Mouse (Mus musculus) hindbrain, embryonic 11.5 days (tissue): Measurements from ENCODE around the gene Slc5a4b. TPM values are rescaled to one million over a fixed set of nuclear protein-coding genes. Genes with fewer than 3 reads are reported as not detected.
"Not testable (repeated sequence)": the region's sequence is repeated elsewhere in the genome, so short reads cannot be mapped to it uniquely, and the experiment has no call there.

ENCODE experiments used
- ATAC-seq: fragments of 200-750 bp; cut with Nextera tagmentation; 2 replicates; pipeline ENCODE4 v1.8.0; 2017; ENCODE audit warnings: mild to moderate bottlenecking, moderate TSS enrichment, moderate library complexity; ENCODE audit not compliant: low FRiP score
- DNase-seq: peaks from one replicate; pipeline ENCODE4 v3.0.0-alpha.2; 2015; ENCODE audit warnings: low spot score
- H3K27ac ChIP-seq: fragments of 300-500 bp; sonication (generic); 2 replicates; pipeline ENCODE4 v1.5.1; 2014; ENCODE audit warnings: mild to moderate bottlenecking, low read depth, low read length
- H3K27me3 ChIP-seq: fragments of 300-500 bp; sonication (generic); 2 replicates; pipeline ENCODE4 v1.6.1; 2014; ENCODE audit warnings: mild to moderate bottlenecking, low read length, moderate library complexity, mixed read lengths; ENCODE audit not compliant: control insufficient read depth, insufficient read depth
- H3K36me3 ChIP-seq: fragments of 300-500 bp; sonication (generic); 2 replicates; pipeline ENCODE4 v1.6.1; 2014; ENCODE audit warnings: mild to moderate bottlenecking, low read length, moderate library complexity, mixed read lengths; ENCODE audit not compliant: control insufficient read depth, insufficient read depth
- H3K4me1 ChIP-seq: fragments of 300-500 bp; sonication (generic); replicated peaks from 2 replicates; pipeline ENCODE4 v1.6.1; 2014; ENCODE audit warnings: low read length, mixed read lengths; ENCODE audit not compliant: control insufficient read depth, insufficient read depth
- H3K4me2 ChIP-seq: fragments of 300-500 bp; sonication (generic); replicated peaks from 2 replicates; pipeline ENCODE4 v1.6.1; 2014; ENCODE audit warnings: mild to moderate bottlenecking, low read depth, low read length
- H3K4me3 ChIP-seq: fragments of 300-500 bp; sonication (generic); 2 replicates; pipeline ENCODE4 v1.5.1; 2014; ENCODE audit warnings: low read depth, low read length
- H3K9ac ChIP-seq: fragments of 300-500 bp; sonication (generic); 2 replicates; pipeline ENCODE4 v1.6.1; 2014; ENCODE audit warnings: low read depth, low read length
- H3K9me3 ChIP-seq: fragments of 300-500 bp; sonication (generic); 2 replicates; pipeline ENCODE4 v1.6.1; 2016; ENCODE audit warnings: low read length; ENCODE audit not compliant: control insufficient read depth
- WGBS: fragments of 180-500 bp; shearing (Covaris S2); extraction: QIAGEN DNeasy Blood & Tissue Kit; methylation state at CpG from one replicate; pipeline ENCODE4 v1.1.7; 2014; 5-methylcytosine and 5-hydroxymethylcytosine counted together
- polyA plus RNA-seq: library from polyadenylated mRNA; unstranded; fragments of >200 nt; fragmentation: Nextera tagmentation; extraction: Ambion mirVana; gene quantifications from 2 replicates; pipeline ENCODE4 v1.2.1, GENCODE M21; 2014

Gene Slc5a4b
- polyA plus RNA-seq, 1 experiment from 2014 or later = not detected

DNA sequence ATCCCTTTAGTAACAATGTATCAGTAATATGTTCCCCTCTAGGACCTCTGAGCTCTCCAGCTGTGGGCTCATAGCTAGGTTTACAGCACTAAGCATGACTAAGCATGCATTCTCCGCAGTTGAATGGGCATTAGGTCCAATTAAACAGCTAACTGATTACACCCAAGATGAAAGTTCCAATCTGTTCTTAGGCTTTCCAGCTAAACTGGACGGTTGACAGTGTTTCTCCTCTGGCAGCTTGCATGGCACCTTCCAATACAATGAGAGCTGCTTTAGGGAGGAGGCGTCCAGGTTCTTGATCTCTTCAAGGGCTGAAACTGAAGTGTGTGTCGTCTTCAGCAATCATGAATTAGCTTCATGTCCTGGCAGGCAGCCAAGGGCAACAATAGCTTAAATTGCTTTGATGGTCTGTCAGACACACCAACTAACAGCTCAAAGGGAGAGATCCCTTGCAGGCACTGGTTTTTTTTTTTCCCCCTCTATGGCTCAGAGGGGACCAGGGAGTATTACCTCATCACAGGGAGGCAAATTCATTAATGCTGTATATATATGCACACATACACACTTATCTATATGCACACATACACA lies 9.5 kb upstream of the Slc5a4b start:
- no peak for ATAC-seq
- no peak for DNase-seq
- Histone ChIP-seq H3K36me3 (no peaks in the 10 kb centered on the region), H3K4me2 (no peak overlapping the region), H3K4me1 (no peaks in the 10 kb centered on the region), H3K27me3 (no peaks in the 10 kb centered on the region), H3K9ac (no peak overlapping the region), H3K9me3 (no peaks in the 10 kb centered on the region), H3K4me3 (no peak overlapping the region), H3K27ac (no peak overlapping the region)
- WGBS = 63% methylated on average over 4 of the region's 4 CpGs

- WGBS = 14% methylated on average over 1 of the region's 1 CpGs
- Histone ChIP-seq H3K9ac (no peak overlapping the region), H3K36me3 (no peaks in the 10 kb centered on the region), H3K4me1 (no peaks in the 10 kb centered on the region), H3K9me3 (no peaks in the 10 kb centered on the region), H3K4me3 (no peak overlapping the region), H3K27ac (no peak overlapping the region), H3K4me2 (no peak overlapping the region), H3K27me3 (no peaks in the 10 kb centered on the region)
- ATAC-seq = no peak
- peak; percentile 50 for DNase-seq
Measured at GRCm38 (mm10) chr10:76118741-76119140, 8.0 kb upstream of the Slc5a4b start.

DNA sequence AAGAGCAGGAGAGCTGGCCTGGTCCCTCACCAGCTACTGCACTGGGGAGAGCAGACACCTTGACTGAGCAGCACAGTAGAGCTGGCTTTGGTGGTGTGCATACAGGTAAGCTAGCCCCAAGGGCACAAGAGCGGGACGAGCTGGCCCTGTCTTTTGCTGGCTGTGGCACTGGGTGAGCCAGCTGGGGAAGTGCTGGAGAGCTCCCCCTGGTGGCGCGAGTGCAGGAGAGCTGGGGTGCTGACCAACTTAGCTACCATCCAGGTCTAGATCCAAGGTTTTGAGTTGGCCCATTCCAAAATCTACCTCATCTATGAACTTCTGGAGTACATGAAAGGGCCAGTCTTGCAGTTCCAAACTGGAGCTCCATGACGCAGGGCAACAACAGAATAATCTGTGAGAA lies 7.2 kb upstream of the Slc5a4b start:
- no peak overlapping the region for H3K27ac ChIP-seq
- no peaks in the 10 kb centered on the region for H3K4me1 ChIP-seq
- WGBS = 33% methylated on average over 5 of the region's 5 CpGs
- H3K36me3 ChIP-seq = no peaks in the 10 kb centered on the region
- DNase-seq (peak; percentile 49), ATAC-seq (no peak)
- H3K9me3 ChIP-seq = no peaks in the 10 kb centered on the region
- no peaks in the 10 kb centered on the region for H3K27me3 ChIP-seq
- H3K4me2 ChIP-seq = no peak overlapping the region
- H3K9ac ChIP-seq = no peak overlapping the region
- no peak overlapping the region for H3K4me3 ChIP-seq

- ATAC-seq (no peak), DNase-seq (no peak)
- H3K27me3 ChIP-seq = no peaks in the 10 kb centered on the region
- H3K4me3 ChIP-seq = no peak overlapping the region
- H3K9ac ChIP-seq = no peak overlapping the region
- no peak overlapping the region for H3K4me2 ChIP-seq
- no peaks in the 10 kb centered on the region for H3K4me1 ChIP-seq
- 76% methylated on average over 9 of the region's 9 CpGs for WGBS
- H3K9me3 ChIP-seq = no peaks in the 10 kb centered on the region
- H3K27ac ChIP-seq = no peak overlapping the region
- no peaks in the 10 kb centered on the region for H3K36me3 ChIP-seq
Measured at GRCm38 (mm10) chr10:76097368-76097767, 13.4 kb downstream of the Slc5a4b start.

DNA sequence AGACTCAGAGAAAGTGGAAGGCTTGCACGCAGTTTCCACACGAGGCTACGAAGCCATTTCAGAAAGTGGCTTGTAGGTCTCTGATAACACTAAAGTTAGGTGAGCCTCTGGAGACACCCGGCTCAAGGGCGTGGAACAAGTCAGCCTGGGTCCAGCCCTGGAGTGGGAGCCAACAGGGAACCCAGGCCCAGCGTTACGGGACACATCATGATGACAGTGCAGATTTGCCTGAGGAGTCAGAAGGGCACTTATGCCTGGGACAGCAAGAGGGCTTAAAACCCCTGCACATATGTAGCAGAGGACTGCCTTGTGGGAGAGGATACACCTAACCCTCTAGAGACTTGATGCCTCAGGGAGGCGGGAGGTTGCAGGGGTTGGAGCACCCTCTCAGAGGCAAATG lies 14.2 kb downstream of the Slc5a4b start:
- Histone ChIP-seq H3K4me2 (no peak overlapping the region), H3K36me3 (no peaks in the 10 kb centered on the region), H3K9ac (no peak overlapping the region), H3K27me3 (no peaks in the 10 kb centered on the region), H3K9me3 (no peaks in the 10 kb centered on the region), H3K4me1 (no peaks in the 10 kb centered on the region), H3K27ac (no peak overlapping the region), H3K4me3 (no peak overlapping the region)
- 92% methylated on average over 8 of the region's 8 CpGs for whole genome bisulfite sequencing
- DNase-seq (no peak), ATAC-seq (no peak)

GRCm38 (mm10) chr10:76077008-76077407 lies 33.8 kb downstream of the Slc5a4b start:
- not testable (repeated sequence) for H3K36me3 ChIP-seq, H3K4me2 ChIP-seq, DNase-seq, ATAC-seq, H3K4me1 ChIP-seq, H3K9ac ChIP-seq, H3K27ac ChIP-seq, H3K9me3 ChIP-seq, H3K4me3 ChIP-seq, H3K27me3 ChIP-seq
- WGBS = 91% methylated on average over 2 of the region's 2 CpGs

DNA sequence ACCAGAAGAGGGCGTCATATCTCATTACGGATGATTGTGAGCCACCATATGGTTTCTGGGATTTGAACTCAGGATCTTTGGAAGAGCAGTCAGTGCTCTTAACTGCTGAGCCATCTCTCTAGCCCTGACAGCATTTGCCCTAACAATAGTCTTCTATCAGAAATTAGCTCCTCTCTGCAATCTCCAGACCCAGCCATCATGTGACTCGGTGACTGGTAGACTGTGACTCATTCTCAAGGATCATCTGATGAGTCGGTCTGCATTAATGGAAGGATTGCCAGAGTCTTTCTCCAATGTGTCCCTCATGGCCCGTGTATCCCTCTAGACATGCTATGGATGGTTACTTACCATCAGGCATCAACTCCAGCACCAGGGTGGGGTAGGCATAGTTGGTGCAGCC lies 38.7 kb downstream of the Slc5a4b start:
- 88% methylated on average over 5 of the region's 5 CpGs for WGBS

GRCm38 (mm10) chr10:76067674-76068613 lies 42.8 kb downstream of the Slc5a4b start:
- Histone ChIP-seq H3K4me2 (no peak overlapping the region), H3K9ac (no peak overlapping the region), H3K4me1 (no peaks in the 10 kb centered on the region), H3K9me3 (no peaks in the 10 kb centered on the region), H3K4me3 (no peak overlapping the region), H3K36me3 (no peaks in the 10 kb centered on the region), H3K27ac (no peak overlapping the region), H3K27me3 (no peaks in the 10 kb centered on the region)
- 32% methylated on average over 12 of the region's 12 CpGs for WGBS
- DNase-seq = peak; percentile 11
- ATAC-seq = no peak

More for the DNA sequence above, 38.7 kb downstream of the Slc5a4b start:
- H3K27ac ChIP-seq, H3K9me3 ChIP-seq, H3K4me3 ChIP-seq, H3K4me1 ChIP-seq, DNase-seq, ATAC-seq, H3K9ac ChIP-seq, H3K4me2 ChIP-seq, H3K27me3 ChIP-seq, H3K36me3 ChIP-seq: not testable (repeated sequence)

DNA sequence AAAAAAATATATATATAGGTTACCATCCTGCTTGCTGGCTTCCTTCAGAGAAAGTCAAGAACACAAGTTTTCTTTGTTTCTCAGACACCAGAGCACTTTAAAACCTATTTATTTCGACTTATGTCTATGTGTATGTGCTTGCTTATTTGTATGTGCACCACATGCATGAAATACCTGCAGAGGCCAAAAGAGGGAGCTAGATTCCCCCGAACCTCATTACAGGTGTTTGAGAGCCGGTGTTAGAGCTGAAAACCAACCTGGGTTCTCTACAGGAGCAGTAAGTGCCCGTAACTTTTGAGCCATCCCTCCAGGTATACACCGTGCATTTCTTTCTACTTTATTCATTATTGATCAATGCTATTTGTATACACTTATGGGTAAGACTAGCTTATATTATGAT lies 48.3 kb downstream of the Slc5a4b start:
- Histone ChIP-seq H3K36me3 (no peaks in the 10 kb centered on the region), H3K4me2 (no peak overlapping the region), H3K9ac (no peak overlapping the region), H3K4me1 (no peaks in the 10 kb centered on the region), H3K27ac (no peak overlapping the region), H3K27me3 (no peaks in the 10 kb centered on the region), H3K9me3 (no peaks in the 10 kb centered on the region), H3K4me3 (no peak overlapping the region)
- no peak for ATAC-seq
- 87% methylated on average over 5 of the region's 5 CpGs for WGBS
- DNase-seq = no peak
